Mouse (Mus musculus) heart, adult 9 months (tissue): ENCODE measurements at regions not wholly inside any gene's neighbourhood (a gene's known extent, or its start where the extent isn't known, plus 50 kb on each side); places are given as distances from the start of the nearest gene placed in this dataset.

Experiments
- DNase-seq, 2 experiments: peaks; one replicate each; pipeline ENCODE4 v3.0.0; 2022; ENCODE audit warnings: low spot score in 2 of 2

- DNase-seq = no peak
These were observed 264.6 kb upstream of the 1700056E22Rik start for GRCm38 (mm10) chr1:184298701-184299100.

DNA sequence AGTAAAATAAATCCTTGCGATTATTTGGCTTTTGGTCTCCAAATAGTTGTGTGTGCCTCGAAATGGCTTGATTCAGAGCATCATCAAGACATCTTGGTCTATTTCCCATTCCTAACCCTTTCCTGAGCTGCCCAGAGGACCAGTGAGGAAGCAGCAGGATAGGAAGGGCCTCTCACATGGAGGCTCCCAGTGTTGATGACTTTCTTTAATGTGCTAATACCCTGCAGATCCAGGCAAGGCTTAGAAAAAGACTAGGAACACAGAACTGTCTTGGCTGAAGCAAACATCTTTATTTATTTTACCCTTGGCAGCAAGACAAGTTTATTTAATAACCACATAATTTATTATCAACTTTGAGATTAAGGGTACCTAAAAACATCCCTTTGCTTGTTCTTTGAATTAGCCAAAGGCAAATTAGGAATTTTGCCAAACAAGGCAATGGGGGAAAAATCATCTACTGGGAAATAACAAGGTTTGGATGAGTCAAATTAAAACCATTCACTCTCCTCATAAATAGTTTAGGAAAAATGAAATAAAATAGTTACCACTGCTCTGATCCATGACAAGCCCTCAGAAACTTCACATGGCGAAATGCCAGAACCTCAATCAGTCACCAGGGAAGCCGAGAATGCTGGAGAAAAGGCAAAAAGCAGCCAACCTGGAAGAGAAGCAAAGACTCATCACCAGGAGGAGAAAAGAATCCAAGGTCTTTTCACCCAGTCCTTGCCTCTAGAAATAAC, 263.1 kb upstream of the 1700056E22Rik start:
- peak; percentile 5 to 9 for DNase-seq

DNA sequence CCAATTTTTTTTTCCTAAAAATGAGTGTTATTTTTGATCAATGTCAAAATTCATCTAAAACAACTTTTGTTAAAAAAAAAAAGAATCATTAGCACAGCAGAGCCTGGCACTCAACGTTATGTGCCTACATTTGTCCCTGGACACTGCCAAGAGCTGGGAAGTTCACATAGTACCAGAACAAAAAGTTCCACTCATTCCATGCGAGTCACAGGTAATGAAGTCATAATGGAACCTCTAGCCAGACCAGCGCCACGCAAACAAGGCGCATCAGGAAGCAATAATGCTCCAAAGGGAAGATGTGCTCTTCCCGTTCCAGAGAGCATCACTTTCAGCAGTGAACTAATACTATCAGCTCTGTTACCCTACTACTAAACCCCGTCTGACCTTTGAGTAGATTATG, 257.0 kb upstream of the 1700056E22Rik start:
- no peak for DNase-seq

DNA sequence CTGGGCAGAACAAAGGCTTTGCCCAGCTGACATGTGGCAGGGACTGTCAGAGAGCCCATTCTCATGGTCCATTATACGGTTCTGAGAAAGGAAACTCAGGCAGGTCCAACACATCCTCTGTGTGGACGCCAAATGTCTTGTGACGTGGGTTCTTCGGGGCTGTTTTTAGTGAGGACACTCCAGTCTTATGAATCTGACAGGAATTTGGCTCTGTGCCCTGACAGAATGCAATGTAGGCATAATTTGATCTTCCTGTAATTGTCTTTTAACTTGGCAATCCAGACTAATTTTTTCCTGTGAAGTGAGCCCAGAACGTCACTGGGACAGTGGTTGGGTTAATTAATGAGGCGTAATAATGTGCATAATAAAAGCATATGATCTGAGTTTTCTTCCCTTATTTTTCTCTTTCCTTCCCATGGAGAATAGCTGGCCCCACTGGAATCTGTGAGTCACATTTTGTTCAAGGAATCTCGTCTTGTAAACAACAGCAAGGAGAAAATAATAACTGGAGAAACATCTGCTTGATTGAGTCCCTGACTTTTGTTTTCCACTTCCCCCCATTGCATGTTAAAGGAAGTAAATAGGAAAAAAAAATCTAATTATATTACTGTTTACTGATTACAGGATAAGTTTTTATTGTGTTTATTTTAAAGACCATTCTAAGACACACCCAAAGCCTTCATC, 255.8 kb upstream of the 1700056E22Rik start:
- peak; percentile 82 to 88 for DNase-seq

- no peak for DNase-seq
These were observed 247.7 kb upstream of the 1700056E22Rik start for GRCm38 (mm10) chr1:184281768-184282167.

DNA sequence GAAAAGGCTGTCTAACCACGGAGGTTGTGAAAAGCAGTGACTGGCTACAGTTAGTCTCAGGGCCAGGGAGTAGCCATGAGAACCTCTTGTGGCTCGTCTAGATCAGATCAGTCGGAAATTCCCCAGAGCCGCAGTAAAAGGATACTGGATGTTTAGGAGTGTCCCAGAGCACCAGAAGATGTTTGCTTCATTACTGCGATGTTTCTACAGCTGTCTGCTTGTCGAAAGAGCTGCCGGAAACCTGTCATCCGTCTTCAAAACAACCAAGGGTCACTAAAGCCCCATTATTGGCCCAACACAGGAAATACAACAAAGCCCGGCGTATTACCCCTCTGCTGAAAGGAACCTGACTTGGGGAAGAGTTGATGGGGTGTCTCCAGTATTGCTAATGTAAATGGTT, 245.2 kb upstream of the 1700056E22Rik start:
- peak; percentile 11 to 54 for DNase-seq

DNA sequence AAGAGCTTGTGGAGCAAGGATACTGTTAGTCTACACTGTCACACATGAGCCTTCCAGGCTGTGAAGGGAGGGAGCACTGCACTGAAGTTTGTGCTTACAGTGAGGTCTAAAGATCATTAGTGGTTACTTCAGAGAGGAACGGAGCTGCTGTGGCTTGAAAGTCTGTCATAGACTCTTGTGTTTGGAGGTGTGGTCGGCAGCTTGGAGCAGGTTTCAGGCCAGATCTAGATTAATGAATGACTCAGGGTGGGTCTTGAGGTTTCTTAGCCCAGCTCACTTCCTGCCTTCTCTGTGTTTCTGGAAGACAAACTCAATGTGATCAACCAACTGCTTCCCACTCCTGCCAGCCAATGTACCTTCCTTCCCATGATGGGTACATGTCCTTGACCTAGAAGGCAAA, 242.9 kb upstream of the 1700056E22Rik start:
- no peak for DNase-seq

- DNase-seq = no peak
These were observed 241.8 kb upstream of the 1700056E22Rik start for GRCm38 (mm10) chr1:184275877-184276276.

GRCm38 (mm10) chr1:184275396-184275795, 241.3 kb upstream of the 1700056E22Rik start:
- no peak for DNase-seq

GRCm38 (mm10) chr1:184274704-184275103, 240.6 kb upstream of the 1700056E22Rik start:
- DNase-seq = no peak

GRCm38 (mm10) chr1:184273722-184274121, 239.6 kb upstream of the 1700056E22Rik start:
- no peak for DNase-seq

- no peak for DNase-seq
These were observed 237.2 kb upstream of the 1700056E22Rik start for GRCm38 (mm10) chr1:184271254-184271653.

- peak; percentile 81 to 85 for DNase-seq
These were observed 231.9 kb upstream of the 1700056E22Rik start for GRCm38 (mm10) chr1:184266051-184266450.

DNA sequence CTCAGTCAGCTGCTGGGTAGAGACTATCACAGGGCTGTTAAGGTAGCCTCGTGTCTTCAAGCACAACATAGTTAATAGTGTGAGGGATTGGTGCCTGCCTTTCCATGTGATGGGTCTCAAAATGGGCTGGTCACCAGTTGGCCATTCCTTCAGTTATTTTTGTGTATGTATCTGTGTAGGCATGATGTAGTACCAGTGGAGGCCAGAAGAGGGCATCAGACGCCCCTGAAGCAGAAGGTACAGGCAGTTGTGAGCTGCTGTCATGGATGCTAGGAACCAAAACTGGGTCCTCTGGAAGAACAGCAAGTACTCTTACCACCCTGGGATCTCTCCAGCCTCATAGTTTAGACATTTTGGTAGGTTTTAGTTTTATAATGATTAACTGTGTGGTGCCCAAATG, 228.9 kb upstream of the 1700056E22Rik start:
- no peak for DNase-seq

DNA sequence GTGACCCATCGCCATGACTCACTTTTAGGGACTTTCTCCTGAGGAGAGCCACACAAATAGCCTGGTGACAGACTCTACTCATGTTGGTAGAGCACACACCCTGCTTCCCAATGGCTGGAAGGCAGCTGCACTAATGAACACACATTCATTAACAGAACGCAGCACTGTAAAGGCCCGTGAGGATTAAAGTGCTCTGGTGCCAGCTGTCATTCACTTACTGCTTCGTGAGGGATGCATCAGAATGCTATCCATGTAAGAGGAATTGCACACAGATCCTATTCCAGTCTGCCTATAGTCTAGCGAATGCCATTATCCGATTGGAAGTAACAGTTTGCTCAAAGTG, 227.3 kb upstream of the 1700056E22Rik start:
- DNase-seq = no peak

DNA sequence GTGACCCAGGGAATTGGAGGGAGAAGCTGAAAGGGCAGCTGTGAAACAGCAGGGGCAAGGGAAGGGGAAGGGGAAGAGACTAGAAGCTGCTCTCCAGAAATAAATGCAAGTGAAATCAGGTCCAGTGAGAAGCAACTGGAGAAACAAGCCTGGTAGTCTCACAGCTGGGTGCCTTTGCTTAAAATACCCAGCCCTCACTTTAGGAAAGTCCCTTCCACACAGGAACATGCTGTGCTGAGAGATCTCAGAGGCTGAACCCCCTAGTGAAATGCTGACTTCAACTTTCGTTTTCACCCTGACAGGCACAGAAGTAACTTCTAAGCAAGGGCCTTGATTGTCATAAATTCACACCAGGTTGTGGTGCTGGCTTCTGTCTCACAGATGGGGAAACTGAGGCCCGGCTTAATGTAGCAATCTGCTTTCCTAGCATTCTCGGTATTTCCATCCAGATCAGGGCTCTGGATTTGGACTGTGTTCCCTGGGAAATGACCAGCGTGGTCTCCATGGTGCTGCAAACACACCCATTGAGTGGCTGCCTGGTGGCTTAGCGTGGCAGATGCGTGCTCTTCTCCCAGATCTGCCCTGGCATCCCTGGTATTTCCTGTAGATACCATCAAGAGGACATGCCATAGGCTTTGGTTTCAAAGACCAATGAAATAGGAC, 226.8 kb upstream of the 1700056E22Rik start:
- DNase-seq = peak; percentile 15 to 60

- DNase-seq = no peak
These were observed 225.8 kb upstream of the 1700056E22Rik start for GRCm38 (mm10) chr1:184259853-184260252.

GRCm38 (mm10) chr1:184257356-184257755, 223.3 kb upstream of the 1700056E22Rik start:
- DNase-seq = no peak

DNA sequence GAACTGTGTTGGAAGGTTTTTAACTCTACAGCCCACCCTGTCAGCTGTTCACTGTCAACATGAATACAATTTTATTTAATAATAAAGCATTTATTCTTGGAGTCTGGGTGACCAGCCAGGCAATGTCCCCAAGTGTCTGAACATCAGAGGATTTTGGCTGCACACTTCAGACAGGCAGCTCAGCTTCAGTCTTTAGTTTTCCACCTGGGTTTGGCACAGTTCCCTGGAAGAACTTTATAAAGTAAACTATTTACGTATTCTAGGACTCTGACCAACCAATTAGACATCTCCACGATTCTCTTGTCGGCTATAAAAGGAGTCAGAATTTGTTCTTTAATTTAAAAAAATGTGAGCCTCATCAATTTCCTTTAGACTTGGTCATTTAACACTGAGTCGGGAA, 220.8 kb upstream of the 1700056E22Rik start:
- DNase-seq = no peak

GRCm38 (mm10) chr1:184244730-184245488, 210.8 kb upstream of the 1700056E22Rik start:
- DNase-seq = no peak

GRCm38 (mm10) chr1:184244296-184244695, 210.2 kb upstream of the 1700056E22Rik start:
- DNase-seq = no peak

GRCm38 (mm10) chr1:184241846-184242245, 207.7 kb upstream of the 1700056E22Rik start:
- no peak for DNase-seq
